Comparison of ENCODE assay signal across 10 mouse cellular contexts in the genomic region with DNA sequence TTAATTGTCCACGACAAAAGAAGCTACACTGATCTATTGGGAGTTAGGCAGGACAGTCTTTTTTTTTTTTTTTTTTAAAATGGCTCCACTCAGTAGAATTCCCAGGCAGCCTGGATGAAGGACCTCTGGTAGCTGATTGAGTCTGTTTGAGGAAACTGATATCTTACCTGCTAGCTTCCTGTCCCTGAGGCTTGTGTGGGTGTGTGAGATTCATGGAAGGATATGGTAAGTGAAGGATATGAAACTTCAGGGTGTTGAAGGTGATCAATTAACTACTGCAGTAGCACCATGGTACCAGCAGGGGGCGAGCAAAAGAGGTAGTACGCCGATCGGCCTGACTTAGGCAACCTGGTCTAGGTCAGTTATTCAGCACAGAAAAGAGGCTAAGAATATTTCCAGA. TPM values are rescaled to one million over a fixed set of nuclear protein-coding genes. Genes with fewer than 3 reads are reported as not detected.
DNase-seq lines count a peak whose midpoint lies in the region; ATAC-seq lines count a peak whose summit lies in the region.
"Had no signal": no experiment of that assay in that cellular context is flagged by ENCODE, and none has a peak within 500 bp of the region (broad histone marks: within the 10 kb centered on the region; RNA-seq: fewer than 3 reads in every experiment).

No protein-coding gene starts in this region.

- intact Hi-C loops in heart, postnatal 14 days (cut with DNase I) = loop anchor here (1.0 kb wide), 1 partner anchor 118 kb away; no protein-coding TSS in a partner anchor

- no peaks in the 10 kb centered on the region for H3K4me1 ChIP-seq in heart, embryonic 11.5 days (ENCODE audit: control insufficient read depth, insufficient read depth, low read length)
- H3K4me1 ChIP-seq: embryonic facial prominence, embryonic 13.5 days had no signal

- no peak overlapping the region for H3K9ac ChIP-seq in heart, embryonic 11.5 days (ENCODE audit: low read depth, low read length)
- H3K9ac ChIP-seq: embryonic facial prominence, embryonic 13.5 days; liver, embryonic 15.5 days had no signal

- H3K27ac ChIP-seq in heart, embryonic 11.5 days (ENCODE audit: low read depth, low read length) = no peak overlapping the region
- H3K27ac ChIP-seq: embryonic facial prominence, embryonic 13.5 days; liver, embryonic 15.5 days had no signal

- H3K9me3 ChIP-seq in heart, embryonic 11.5 days (replicated peaks; ENCODE audit: control insufficient read depth, low read length) = no peaks in the 10 kb centered on the region
- H3K9me3 ChIP-seq: embryonic facial prominence, embryonic 13.5 days; liver, embryonic 15.5 days had no signal

- DNase-seq in heart, adult 11 months = peak; percentile 79
- DNase-seq in urinary bladder, postnatal 25 days (ENCODE audit: low spot score) = peak; percentile 63
- DNase-seq in urinary bladder, postnatal 4 days (ENCODE audit: low spot score in 2 of 2) = no peak
- peak; percentile 62 for DNase-seq in cerebellum, adult 9-10 months
- DNase-seq in heart, postnatal 14 days = peak; percentile 55 to 73
- DNase-seq in lung, postnatal 25 days (ENCODE audit: low spot score) = peak; percentile 59
- DNase-seq in spleen, postnatal 36 days (ENCODE audit: low spot score in 2 of 2) = peak; percentile 47 to 69

- WGBS in heart, embryonic 11.5 days (ENCODE audit: insufficient replicate concordance) = 11% methylated on average over 5 of the region's 5 CpGs

- H3K27me3 ChIP-seq in heart, embryonic 11.5 days (ENCODE audit: control insufficient read depth, insufficient read depth, low read length) = no peaks in the 10 kb centered on the region
- H3K27me3 ChIP-seq: embryonic facial prominence, embryonic 13.5 days had no signal

- ATAC-seq in heart, embryonic 11.5 days (replicated peaks; ENCODE audit: insufficient number of reproducible peaks, low FRiP score, low TSS enrichment) = no peak

- no peaks in the 10 kb centered on the region for H3K36me3 ChIP-seq in heart, embryonic 11.5 days (ENCODE audit: control insufficient read depth, insufficient read depth, low read length)
- H3K36me3 ChIP-seq: embryonic facial prominence, embryonic 13.5 days; liver, embryonic 15.5 days had no signal

- no peak overlapping the region for H3K4me3 ChIP-seq in heart, embryonic 11.5 days (ENCODE audit: low read depth, low read length)
- H3K4me3 ChIP-seq: embryonic facial prominence, embryonic 13.5 days; liver, embryonic 15.5 days had no signal

- H3K4me2 ChIP-seq in heart, embryonic 11.5 days = no peak overlapping the region
- H3K4me2 ChIP-seq: embryonic facial prominence, embryonic 13.5 days; liver, embryonic 15.5 days had no signal

RNA-seq across cellular contexts. Expression of a gene that starts 29.2 kb away (rescaled TPM):
- 43.0 and 43.9 TPM in 2 replicates for polyA plus RNA-seq in heart, embryonic 11.5 days (2014; fragmentation: Nextera tagmentation; extraction: Ambion mirVana)
- total RNA-seq in heart, postnatal 14 days (2021) = 1 to 10 TPM; 9.2 TPM

Comparison
In these comparisons a context has a peak if more than half of its experiments do, and no peak if none do; other contexts are left out.
1. DNase-seq: peak in heart, adult 11 months (single experiment), urinary bladder, postnatal 25 days (single experiment), cerebellum, adult 9-10 months (single experiment), heart, postnatal 14 days (2 of 2), lung, postnatal 25 days (single experiment) and spleen, postnatal 36 days (2 of 2); none in urinary bladder, postnatal 4 days (0 of 2).